Mouse (Mus musculus) liver, adult 2 months (tissue): Measurements from ENCODE around the gene Pkd1l2. TPM values are rescaled to one million over a fixed set of nuclear protein-coding genes. Genes with fewer than 3 reads are reported as not detected.

ENCODE experiments used
- DNase-seq: peaks from one replicate; pipeline ENCODE4 v3.0.0-alpha.2; 2011; ENCODE audit warnings: low read depth, low spot score; ENCODE audit errors: extremely low read depth
- H3K27ac ChIP-seq: fragments of 200-500 bp; replicated peaks from 2 replicates; pipeline ENCODE4 v1.5.1; 2012; ENCODE audit warnings: low read depth, mild to moderate bottlenecking, control low read depth, inconsistent platforms, low read length; ENCODE audit not compliant: insufficient read depth
- H3K27me3 ChIP-seq: fragments of 200-500 bp; 2 replicates; pipeline ENCODE4 v1.6.1; 2012; ENCODE audit warnings: mild to moderate bottlenecking, moderate library complexity, low read length, inconsistent platforms; ENCODE audit not compliant: control insufficient read depth, insufficient read depth
- H3K36me3 ChIP-seq: fragments of 200-500 bp; 2 replicates; pipeline ENCODE4 v1.6.1; 2012; ENCODE audit warnings: low read length, inconsistent platforms; ENCODE audit not compliant: control insufficient read depth, insufficient read depth
- H3K4me1 ChIP-seq: fragments of 200-500 bp; 2 replicates; pipeline ENCODE4 v1.6.1; 2011; ENCODE audit warnings: low read length; ENCODE audit not compliant: control insufficient read depth, insufficient read depth
- H3K4me3 ChIP-seq: fragments of 200-500 bp; 2 replicates; pipeline ENCODE4 v1.5.1; 2011; ENCODE audit warnings: low read depth, mild to moderate bottlenecking, control low read depth, low read length, moderate library complexity; ENCODE audit not compliant: insufficient read depth
- H3K79me2 ChIP-seq: fragments of 200-500 bp; 2 replicates; pipeline ENCODE4 v1.6.1; 2012; ENCODE audit warnings: inconsistent platforms, mild to moderate bottlenecking, low read length, moderate library complexity; ENCODE audit not compliant: control insufficient read depth, insufficient read depth
- H3K9ac ChIP-seq: fragments of 200-500 bp; 2 replicates; pipeline ENCODE4 v1.6.1; 2012; ENCODE audit warnings: low read depth, mild to moderate bottlenecking, control low read depth, inconsistent platforms, low read length
- CTCF ChIP-seq: fragments of 200-500 bp; IDR thresholded peaks from 2 replicates; pipeline ENCODE4 v1.5.1; 2011; ENCODE audit warnings: low read depth, low read length, control low read depth
- POLR2A ChIP-seq: fragments of 200-500 bp; IDR thresholded peaks from 2 replicates; pipeline ENCODE4 v1.6.1; 2011; ENCODE audit warnings: low read length, control low read depth; ENCODE audit not compliant: insufficient read depth; ENCODE audit errors: extremely low read depth
- WGBS: fragments of 180-500 bp; shearing (Covaris S2); methylation state at CpG from one replicate; pipeline ENCODE4 v1.1.7; 2018; 5-methylcytosine and 5-hydroxymethylcytosine counted together
- polyA plus RNA-seq: library from polyadenylated mRNA; depleted of rRNA; stranded (reverse); fragments of >200 nt; gene quantifications from 2 replicates; pipeline ENCODE4 v1.2.3, GENCODE M21; 2012
- total RNA-seq: library from RNA; depleted of rRNA; stranded (reverse); fragments of >200 nt; gene quantifications from 2 replicates; pipeline ENCODE4 v1.2.3, GENCODE M21; 2014

The Pkd1l2 gene
- total and polyA plus RNA-seq, 2 experiments: not detected

DNA sequence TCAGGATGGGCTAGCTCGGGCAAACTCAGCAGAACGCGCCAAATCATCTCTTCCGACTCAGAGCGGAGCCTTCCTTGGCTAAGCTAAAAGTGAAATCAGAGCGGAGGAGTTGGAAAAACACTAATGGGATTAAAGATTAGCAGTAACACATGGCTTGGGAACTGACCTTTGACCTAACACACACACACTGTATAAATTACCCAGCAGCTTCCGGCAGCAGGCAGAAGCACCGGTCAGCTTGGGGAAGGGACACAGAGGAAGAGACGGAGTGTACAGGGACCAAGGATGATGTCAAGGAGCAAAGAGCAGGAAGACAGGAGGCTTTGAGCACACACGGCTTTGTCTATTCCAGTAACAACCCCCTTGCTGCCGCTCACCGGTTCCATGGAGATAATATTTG, 13.4 kb upstream of the Pkd1l2 start, which contains the start of gene Bco1:
Gene Bco1, plus strand, starts transcription at position 208 of the 400 bp plus-strand sequence.
- Histone ChIP-seq H3K27me3 (no peaks in the 10 kb centered on the region), H3K36me3 (no peaks in the 10 kb centered on the region), H3K4me3 (peak within 1 kb of the TSS; percentile 17), H3K79me2 (no peaks in the 10 kb centered on the region), H3K27ac (no peak within 1 kb of the TSS), H3K9ac (peak within 1 kb of the TSS; percentile 3; the same call in 1 of the 2 replicates), H3K4me1 (no peaks in the 10 kb centered on the region)
- peak; percentile 75 for DNase-seq
- no peak for TF ChIP-seq CTCF
- TF ChIP-seq POLR2A: 0 out of 2 replicates have a peak, but pooled peaks have one; percentile 45
- WGBS: 10% methylated on average over 12 of the region's 12 CpGs

DNA sequence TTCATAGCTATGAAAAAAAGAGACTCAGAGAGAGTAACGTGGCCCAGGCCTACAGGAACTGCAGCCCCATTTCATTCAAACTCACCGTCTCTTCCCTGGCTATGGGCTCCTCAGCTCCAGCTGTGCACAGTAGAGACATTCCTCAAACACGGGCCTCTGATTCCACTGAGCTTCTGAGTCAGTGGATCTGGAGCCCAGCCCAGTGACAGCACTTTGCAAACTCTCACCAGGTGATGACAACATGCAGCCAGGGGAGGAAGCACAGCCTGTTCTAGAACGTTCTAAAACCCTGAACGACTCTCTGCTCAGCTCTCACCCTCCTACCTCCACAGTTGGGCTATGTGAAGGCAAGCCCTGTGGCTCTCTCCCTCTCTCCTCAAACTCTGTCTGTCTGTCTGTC, 11.8 kb upstream of the Pkd1l2 start:
- TF ChIP-seq POLR2A: no peak
- no peak for TF ChIP-seq CTCF
- WGBS: 43% methylated on average over 5 of the region's 5 CpGs
- Histone ChIP-seq H3K36me3 (no peaks in the 10 kb centered on the region), H3K4me3 (no peak overlapping the region), H3K9ac (no peak overlapping the region), H3K27ac (no peak overlapping the region), H3K27me3 (no peaks in the 10 kb centered on the region), H3K79me2 (no peaks in the 10 kb centered on the region), H3K4me1 (no peaks in the 10 kb centered on the region)
- DNase-seq: no peak

DNA sequence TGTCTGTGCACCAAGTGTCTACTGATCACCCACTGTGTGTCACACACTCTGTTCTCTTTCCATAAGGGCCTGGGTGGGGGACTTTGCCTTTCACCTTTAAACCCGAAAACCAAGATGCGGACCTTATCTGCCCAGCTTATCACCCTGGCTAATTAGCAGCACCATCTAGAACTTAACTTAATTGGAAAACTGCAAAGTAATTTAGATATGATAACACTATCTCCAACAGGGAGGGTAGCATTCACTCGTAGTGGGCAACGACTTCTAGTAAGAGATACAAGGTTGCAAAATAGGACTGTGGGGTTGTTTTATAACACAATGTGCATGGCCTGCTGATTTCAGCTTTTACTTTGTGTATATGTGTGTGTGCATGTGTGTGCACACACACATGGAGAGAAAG, 7.6 kb upstream of the Pkd1l2 start:
- no peak overlapping the region for H3K9ac ChIP-seq
- no peak overlapping the region for H3K27ac ChIP-seq
- DNase-seq: no peak
- 90% methylated on average over 4 of the region's 4 CpGs for WGBS
- no peaks in the 10 kb centered on the region for H3K36me3 ChIP-seq
- H3K27me3 ChIP-seq: no peaks in the 10 kb centered on the region
- TF ChIP-seq POLR2A (no peak), CTCF (no peak)
- peaks cover 3% of the 10 kb centered on the region; the same call in 1 of the 2 replicates for H3K4me1 ChIP-seq
- H3K79me2 ChIP-seq: no peaks in the 10 kb centered on the region
- no peak overlapping the region for H3K4me3 ChIP-seq

- no peaks in the 10 kb centered on the region for H3K36me3 ChIP-seq
- peaks cover 3% of the 10 kb centered on the region; the same call in 1 of the 2 replicates for H3K4me1 ChIP-seq
These were observed 4.8 kb upstream of the Pkd1l2 start for GRCm38 (mm10) chr8:117087036-117087435.

GRCm38 (mm10) chr8:117085521-117085920, 3.3 kb upstream of the Pkd1l2 start:
- peak overlapping the region; percentile 9; the same call in 1 of the 2 replicates for H3K27ac ChIP-seq
- 47% methylated on average over 8 of the region's 8 CpGs for whole genome bisulfite sequencing
- H3K27me3 ChIP-seq: 0 out of 2 replicates have a peak, but pooled peaks cover 7% of the 10 kb centered on the region
- DNase-seq: peak; percentile 52
- no peak overlapping the region for H3K9ac ChIP-seq
- no peaks in the 10 kb centered on the region for H3K79me2 ChIP-seq
- H3K36me3 ChIP-seq: no peaks in the 10 kb centered on the region
- TF ChIP-seq CTCF (no peak), POLR2A (no peak)
- peaks cover 3% of the 10 kb centered on the region; the same call in 1 of the 2 replicates for H3K4me1 ChIP-seq
- no peak overlapping the region for H3K4me3 ChIP-seq

More at GRCm38 (mm10) chr8:117087036-117087435, 4.8 kb upstream of the Pkd1l2 start:
- TF ChIP-seq CTCF (no peak), POLR2A (no peak)
- Histone ChIP-seq H3K27ac (no peak overlapping the region), H3K4me3 (no peak overlapping the region), H3K27me3 (0 out of 2 replicates have a peak, but pooled peaks cover 2% of the 10 kb centered on the region), H3K79me2 (no peaks in the 10 kb centered on the region), H3K9ac (no peak overlapping the region)
- no peak for DNase-seq

DNA sequence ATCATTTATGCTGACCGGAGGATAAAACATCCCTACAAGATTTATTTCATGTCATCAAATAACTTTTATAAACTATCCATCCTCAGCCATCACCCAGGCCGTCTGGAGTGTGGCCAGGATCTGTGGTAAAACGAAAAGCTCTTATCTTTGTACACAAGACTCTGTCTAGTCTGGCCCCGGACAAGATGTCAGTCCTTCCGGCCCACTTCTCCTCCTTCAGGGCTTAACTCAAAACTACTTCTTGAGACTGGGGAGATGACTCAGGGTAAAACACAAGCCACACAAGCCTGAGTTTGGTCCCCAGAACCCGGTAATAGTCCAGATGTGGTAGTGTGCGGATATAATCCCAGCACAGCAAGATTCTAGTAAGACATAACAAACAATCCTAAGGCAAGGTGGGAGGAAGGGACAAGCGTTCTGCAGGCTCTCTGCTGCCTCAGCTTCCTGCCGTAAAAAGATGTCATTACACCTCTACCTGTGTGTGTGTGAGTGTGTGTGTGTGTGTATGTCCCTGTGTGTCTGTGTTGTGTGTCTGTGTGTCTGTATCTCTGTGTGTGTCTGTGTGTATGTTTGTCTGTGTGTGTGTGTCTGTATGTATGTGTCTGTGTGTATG, 804 bp upstream of the Pkd1l2 start:
- Histone ChIP-seq H3K4me1 (peaks cover 3% of the 10 kb centered on the region; the same call in 1 of the 2 replicates), H3K36me3 (no peaks in the 10 kb centered on the region), H3K27me3 (0 out of 2 replicates have a peak, but pooled peaks cover 7% of the 10 kb centered on the region), H3K9ac (no peak overlapping the region), H3K79me2 (no peaks in the 10 kb centered on the region), H3K27ac (no peak overlapping the region), H3K4me3 (no peak overlapping the region)
- TF ChIP-seq CTCF: no peak
- no peak for TF ChIP-seq POLR2A
- no peak for DNase-seq
- WGBS: 64% methylated on average over 9 of the region's 9 CpGs
